Mouse (Mus musculus) thymus, adult 2 months (tissue): ENCODE measurements around the gene Ugt1a6a. TPM values are rescaled to one million over a fixed set of nuclear protein-coding genes. Genes with fewer than 3 reads are reported as not detected.
"Not testable (repeated sequence)": the region's sequence is repeated elsewhere in the genome, so short reads cannot be mapped to it uniquely, and the experiment has no call there.

ENCODE experiments used
- DNase-seq: peaks from one replicate; pipeline ENCODE4 v3.0.0; 2021
- H3K27ac ChIP-seq: fragments of 200-500 bp; 2 replicates; pipeline ENCODE4 v1.5.1; 2012; ENCODE audit warnings: low read length, control low read depth; ENCODE audit not compliant: control insufficient read depth, insufficient read depth
- H3K27me3 ChIP-seq: fragments of 200-500 bp; 2 replicates; pipeline ENCODE4 v1.6.1; 2012; ENCODE audit warnings: mild to moderate bottlenecking, low read length, moderate library complexity, mixed read lengths; ENCODE audit not compliant: control insufficient read depth, insufficient read depth
- H3K36me3 ChIP-seq: fragments of 200-500 bp; 2 replicates; pipeline ENCODE4 v1.6.1; 2012; ENCODE audit warnings: mild to moderate bottlenecking, low read length, moderate library complexity; ENCODE audit not compliant: control insufficient read depth, insufficient read depth
- H3K4me1 ChIP-seq: fragments of 200-500 bp; replicated peaks from 2 replicates; pipeline ENCODE4 v1.6.1; 2012; ENCODE audit warnings: low read length; ENCODE audit not compliant: control insufficient read depth, insufficient read depth
- H3K4me3 ChIP-seq: fragments of 200-500 bp; 2 replicates; pipeline ENCODE4 v1.5.1; 2012; ENCODE audit warnings: mild to moderate bottlenecking, low read length, control low read depth, moderate library complexity; ENCODE audit not compliant: control insufficient read depth, insufficient read depth
- CTCF ChIP-seq: fragments of 200-500 bp; IDR thresholded peaks from 2 replicates; pipeline ENCODE4 v1.5.1; 2012; ENCODE audit warnings: mild to moderate bottlenecking, control low read depth, low read length, moderate library complexity, borderline replicate concordance; ENCODE audit not compliant: control insufficient read depth, poor library complexity, insufficient read depth; ENCODE audit errors: extremely low read depth
- POLR2A ChIP-seq: fragments of 200-500 bp; IDR thresholded peaks from 2 replicates; pipeline ENCODE4 v1.6.1; 2012; ENCODE audit warnings: mild to moderate bottlenecking, low read length, control low read depth, moderate library complexity; ENCODE audit not compliant: control insufficient read depth, poor library complexity, insufficient read depth; ENCODE audit errors: extremely low read depth
- WGBS: fragments of 180-500 bp; shearing (Covaris S2); methylation state at CpG from one replicate; pipeline ENCODE4 v1.1.7; 2018; 5-methylcytosine and 5-hydroxymethylcytosine counted together
- polyA plus RNA-seq: library from polyadenylated mRNA; depleted of rRNA; stranded (reverse); fragments of >200 nt; gene quantifications from 2 replicates; pipeline ENCODE4 v1.2.3, GENCODE M21; 2012

Ugt1a6a gene
- polyA plus RNA-seq, 1 experiment, result 3.8 TPM

DNA sequence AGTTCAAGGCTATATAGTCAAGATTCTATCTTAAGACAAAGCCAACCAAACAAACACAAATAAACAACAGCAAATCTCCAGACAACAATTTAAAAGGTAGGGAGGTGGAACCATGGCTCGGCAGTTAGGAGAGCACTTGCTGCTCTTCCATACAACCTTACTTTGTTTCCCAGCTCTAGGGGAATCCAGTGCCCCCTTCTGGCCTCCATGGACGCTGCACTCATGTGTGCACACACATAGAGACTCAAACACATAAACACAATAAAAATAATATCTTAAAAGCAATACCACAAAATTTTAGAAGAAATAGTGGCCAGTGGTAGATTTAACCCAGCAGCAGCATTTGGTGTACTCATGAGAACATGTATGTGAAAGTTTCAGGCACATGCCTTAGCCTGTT lies 82.5 kb downstream of the Ugt1a6a start:
- Histone ChIP-seq H3K36me3 (no peaks in the 10 kb centered on the region), H3K4me3 (no peak overlapping the region), H3K27ac (no peak overlapping the region), H3K4me1 (no peaks in the 10 kb centered on the region), H3K27me3 (no peaks in the 10 kb centered on the region)
- TF ChIP-seq POLR2A (no peak), CTCF (no peak)
- WGBS, result 62% methylated on average over 2 of the region's 2 CpGs
- DNase-seq, result no peak

GRCm38 (mm10) chr1:88217576-88217975 lies 83.0 kb downstream of the Ugt1a6a start:
- no peak for TF ChIP-seq CTCF
- TF ChIP-seq POLR2A, result no peak
- H3K4me1 ChIP-seq, result no peaks in the 10 kb centered on the region
- H3K27ac ChIP-seq, result no peak overlapping the region
- WGBS, result 49% methylated on average over 3 of the region's 3 CpGs
- H3K4me3 ChIP-seq, result no peak overlapping the region
- H3K36me3 ChIP-seq, result no peaks in the 10 kb centered on the region
- no peak for DNase-seq
- no peaks in the 10 kb centered on the region for H3K27me3 ChIP-seq

- 78% methylated on average over 9 of the region's 9 CpGs for WGBS
Measured at GRCm38 (mm10) chr1:88218051-88218450, 83.4 kb downstream of the Ugt1a6a start.

GRCm38 (mm10) chr1:88218591-88218990 lies 84.0 kb downstream of the Ugt1a6a start:
- 54% methylated on average over 4 of the region's 4 CpGs for WGBS
- H3K4me3 ChIP-seq, result no peak overlapping the region
- TF ChIP-seq CTCF, result no peak
- TF ChIP-seq POLR2A, result no peak
- H3K4me1 ChIP-seq, result no peaks in the 10 kb centered on the region
- no peak for DNase-seq
- H3K36me3 ChIP-seq, result no peaks in the 10 kb centered on the region
- no peaks in the 10 kb centered on the region for H3K27me3 ChIP-seq
- no peak overlapping the region for H3K27ac ChIP-seq

More at GRCm38 (mm10) chr1:88218051-88218450, 83.4 kb downstream of the Ugt1a6a start:
- no peak for TF ChIP-seq POLR2A
- no peak for TF ChIP-seq CTCF
- Histone ChIP-seq H3K4me1 (no peaks in the 10 kb centered on the region), H3K27me3 (no peaks in the 10 kb centered on the region), H3K4me3 (no peak overlapping the region), H3K36me3 (no peaks in the 10 kb centered on the region), H3K27ac (no peak overlapping the region)
- no peak for DNase-seq

DNA sequence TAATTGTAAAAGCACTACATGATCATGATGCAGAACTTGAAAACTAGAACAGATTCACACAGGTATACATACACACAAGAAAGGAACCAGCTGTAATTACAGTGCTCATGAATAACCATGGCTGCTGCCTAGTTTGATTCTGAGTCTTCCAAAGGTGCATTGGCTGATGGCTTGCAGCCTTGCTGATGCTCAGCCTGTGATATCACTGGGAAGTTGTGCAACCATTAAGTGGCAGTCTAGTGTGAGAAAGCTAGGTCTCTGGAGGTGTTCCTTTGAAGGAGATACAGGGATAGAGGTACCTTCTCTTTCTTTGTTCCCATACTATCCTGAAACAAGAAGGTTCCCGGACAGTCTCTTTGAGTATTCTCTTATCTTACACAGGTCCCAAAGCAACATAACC lies 84.4 kb downstream of the Ugt1a6a start:
- H3K27me3 ChIP-seq, result no peaks in the 10 kb centered on the region
- no peaks in the 10 kb centered on the region for H3K36me3 ChIP-seq
- WGBS, result 21% methylated on average over 1 of the region's 1 CpGs
- H3K4me1 ChIP-seq, result no peaks in the 10 kb centered on the region
- no peak overlapping the region for H3K4me3 ChIP-seq
- DNase-seq, result no peak
- H3K27ac ChIP-seq, result no peak overlapping the region
- TF ChIP-seq CTCF, result no peak
- TF ChIP-seq POLR2A, result no peak

DNA sequence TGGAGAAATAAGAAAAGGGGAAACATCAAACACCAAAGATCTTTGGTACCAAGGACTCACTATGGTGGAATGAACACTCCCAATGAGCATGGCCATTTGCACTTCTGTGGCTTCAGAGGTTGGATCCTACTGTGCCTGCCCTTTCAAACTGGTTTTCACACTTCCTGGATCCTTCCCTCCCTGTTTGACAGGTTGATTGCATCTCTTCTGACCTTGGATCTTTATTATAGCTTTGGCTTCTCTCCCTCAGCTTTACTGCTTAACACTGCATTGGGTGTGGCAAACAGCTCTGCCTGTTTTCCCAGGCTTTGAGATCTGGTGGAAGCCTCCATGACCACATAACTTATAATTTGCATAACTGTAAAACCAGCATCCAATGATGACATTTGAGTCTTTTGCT lies 85.7 kb downstream of the Ugt1a6a start:
- no peak overlapping the region for H3K4me3 ChIP-seq
- DNase-seq, result no peak
- H3K27me3 ChIP-seq, result no peaks in the 10 kb centered on the region
- TF ChIP-seq CTCF, result no peak
- TF ChIP-seq POLR2A, result no peak
- no peaks in the 10 kb centered on the region for H3K4me1 ChIP-seq
- H3K27ac ChIP-seq, result no peak overlapping the region
- no peaks in the 10 kb centered on the region for H3K36me3 ChIP-seq

DNA sequence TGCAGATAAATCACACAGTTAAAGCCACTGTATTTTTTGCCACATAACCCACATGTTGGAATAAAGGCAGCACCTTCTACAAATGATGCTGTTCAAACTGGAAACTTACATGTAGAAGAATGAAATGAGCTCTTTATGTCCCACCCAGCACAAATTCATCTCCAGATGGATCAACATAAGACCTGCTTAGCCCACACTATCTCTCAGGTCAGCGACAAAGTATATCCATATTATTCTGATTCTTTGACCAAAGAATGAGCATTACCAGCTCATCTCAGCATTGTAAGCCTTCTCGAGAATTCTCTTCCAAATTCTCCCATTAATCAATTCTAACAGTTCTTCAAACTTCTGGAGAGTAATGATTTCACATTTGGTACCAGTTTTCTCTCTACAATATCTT lies 87.6 kb downstream of the Ugt1a6a start:
- no peak for TF ChIP-seq POLR2A
- no peak for TF ChIP-seq CTCF
- H3K4me1 ChIP-seq, result no peaks in the 10 kb centered on the region
- 57% methylated on average over 2 of the region's 2 CpGs for WGBS
- H3K36me3 ChIP-seq, result no peaks in the 10 kb centered on the region
- H3K4me3 ChIP-seq, result no peak overlapping the region
- no peaks in the 10 kb centered on the region for H3K27me3 ChIP-seq
- no peak for DNase-seq
- H3K27ac ChIP-seq, result no peak overlapping the region

- H3K27ac ChIP-seq, H3K36me3 ChIP-seq, DNase-seq, H3K27me3 ChIP-seq, H3K4me1 ChIP-seq, H3K4me3 ChIP-seq: not testable (repeated sequence)
Measured at GRCm38 (mm10) chr1:88223011-88223515, 88.5 kb downstream of the Ugt1a6a start.
